Mouse (Mus musculus) layer of hippocampus, adult 18-20 months (tissue): ENCODE measurements around the gene Cd34. TPM values are rescaled to one million over a fixed set of nuclear protein-coding genes. Genes with fewer than 3 reads are reported as not detected.
A peak's percentile ranks its signal among the peaks of the same experiment; 100 is the strongest.

Source experiments
- DNase-seq, 2 experiments: peaks; one replicate each; pipeline ENCODE4 v3.0.0; 2022; ENCODE audit warnings: low spot score in 2 of 2
- long read RNA-seq: library from polyadenylated mRNA; stranded (forward); transcript quantifications from one replicate; pipeline ENCODE4 v2.0.0, GENCODE M21; 2021
- total RNA-seq, 2 experiments: library from RNA; stranded (reverse); gene quantifications; 2 replicates each; pipeline ENCODE4 v1.2.3; 2021

Gene Cd34
- 10 to 100 TPM; 26.4 to 33.6 TPM for total RNA-seq
- long read RNA-seq, transcript Cd34-202 (8 exons, 2,554 nt): major isoform, 33 of 59 reads
- long read RNA-seq, transcript Cd34-201 (8 exons, 2,454 nt): minor isoform, 14 of 59 reads
- long read RNA-seq, partial matches to known transcripts: 6 of 59 reads
- long read RNA-seq, other reads (novel, unspliced or antisense): 6 of 59 reads

DNA sequence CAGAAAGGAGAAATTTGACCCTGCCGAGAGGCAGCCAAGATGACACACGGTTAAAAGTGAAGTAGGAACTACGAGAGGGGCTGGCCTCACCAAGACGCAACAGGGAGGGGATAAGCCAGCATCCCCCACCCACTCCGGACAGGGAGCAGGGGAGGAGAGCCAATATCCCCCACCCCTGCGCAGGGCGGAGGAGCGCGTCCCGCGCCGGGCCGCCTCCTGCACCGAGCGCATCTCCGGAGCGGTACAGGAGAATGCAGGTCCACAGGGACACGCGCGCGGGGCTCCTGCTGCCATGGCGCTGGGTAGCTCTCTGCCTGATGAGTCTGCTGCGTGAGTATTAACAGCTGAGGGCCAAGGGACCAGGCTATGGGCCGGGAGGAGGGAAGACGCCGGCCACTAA is at the start of gene Cd34:
Cd34 (plus strand) TSS at position 105 of the 400 bp plus-strand sequence.
- DNase-seq: peak in 1 of 2 experiments; percentile 22

DNA sequence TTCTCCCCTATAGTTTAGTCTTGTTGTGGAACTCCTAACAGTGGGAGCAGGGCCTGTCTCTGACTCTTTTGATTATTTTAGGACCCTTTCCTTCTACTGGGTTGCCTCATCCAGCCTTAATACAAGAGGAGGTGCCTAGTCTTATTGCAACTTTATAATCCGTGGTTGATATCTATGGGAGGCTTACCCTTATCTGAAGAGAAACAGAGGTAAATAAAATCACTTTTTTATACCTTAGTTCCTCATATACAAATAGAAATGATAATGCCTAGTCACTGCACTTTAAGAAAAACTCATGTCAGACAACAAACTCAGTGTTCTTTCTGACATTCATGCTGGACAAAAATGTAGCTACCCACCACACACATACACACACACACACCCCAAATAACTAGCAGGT is 44.1 kb upstream of the Cd34 start:
- no peak for DNase-seq

DNA sequence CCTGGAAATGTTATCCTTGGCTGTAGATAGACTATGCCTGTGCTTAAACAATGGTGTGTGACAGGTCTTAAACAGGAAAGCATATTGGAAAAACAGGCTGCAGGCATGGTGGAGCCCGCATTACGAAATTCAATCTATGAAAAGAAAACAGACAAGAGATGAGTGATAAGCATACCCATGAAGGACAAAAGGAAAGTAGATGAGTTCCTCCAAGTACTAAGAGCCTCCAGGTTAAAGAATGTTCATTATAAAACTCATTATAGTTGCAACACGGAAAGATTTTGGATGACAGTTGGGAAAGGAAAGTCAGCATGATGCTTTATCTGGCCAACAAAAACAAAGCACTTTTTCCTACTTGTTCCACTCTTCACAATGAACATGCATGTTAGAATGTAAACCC is 43.3 kb upstream of the Cd34 start:
- DNase-seq: no peak

DNA sequence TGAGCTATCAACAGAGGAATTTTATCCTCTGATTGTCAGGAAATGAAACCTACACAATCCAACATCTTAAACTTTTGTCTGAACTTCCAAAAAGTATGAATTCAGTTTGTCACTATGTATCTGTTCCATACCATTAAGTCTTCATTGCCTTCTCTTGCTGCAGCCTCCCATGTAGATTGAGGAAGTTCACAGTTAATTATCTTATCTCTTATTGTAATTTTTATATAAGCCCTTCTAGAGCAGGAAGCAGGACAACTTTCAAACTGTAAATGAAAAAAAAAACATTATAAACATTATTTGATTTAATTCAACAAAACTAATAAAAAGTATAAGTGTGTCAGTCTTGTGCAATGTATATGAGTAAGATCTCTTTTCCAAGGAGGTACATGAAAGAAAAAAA is 37.5 kb upstream of the Cd34 start:
- no peak for DNase-seq

DNA sequence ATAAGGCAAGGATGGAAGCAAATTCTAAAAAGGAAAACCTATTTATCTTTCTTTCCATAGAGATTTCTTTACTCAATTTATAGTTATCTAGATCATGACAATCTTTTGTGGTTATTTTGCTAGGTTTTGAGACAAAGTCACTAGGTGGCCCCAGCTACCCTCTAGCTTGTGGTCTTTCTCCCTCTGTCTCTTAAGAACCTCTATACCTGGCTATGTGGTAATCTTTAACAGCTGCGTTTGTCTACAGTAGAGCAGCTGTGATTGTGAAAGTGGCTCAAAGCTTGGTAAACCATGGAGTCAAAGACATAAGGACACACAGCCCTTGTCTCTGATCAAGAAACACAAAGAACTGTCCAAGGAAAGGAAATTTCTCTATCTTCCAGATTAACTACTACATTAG is 36.8 kb upstream of the Cd34 start:
- DNase-seq: no peak

DNA sequence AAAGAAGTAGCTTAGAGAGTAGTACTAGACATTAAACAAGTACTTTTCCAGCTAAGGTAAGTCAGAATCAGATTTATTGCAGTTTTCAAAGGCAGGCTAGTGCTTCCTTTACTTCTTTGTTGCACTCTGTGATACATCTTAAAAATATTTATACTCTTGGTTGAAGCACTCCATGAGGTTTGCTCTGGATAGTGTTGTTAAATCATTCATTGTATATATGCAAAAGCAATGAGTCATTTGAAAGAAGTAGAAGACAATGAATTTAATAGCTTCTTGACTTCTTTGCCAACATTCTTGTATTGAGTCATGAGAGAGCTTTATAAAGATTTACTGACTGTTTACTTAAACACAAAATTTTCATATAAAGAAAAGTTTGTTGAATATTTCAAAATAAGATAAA is 29.7 kb upstream of the Cd34 start:
- DNase-seq: no peak

DNA sequence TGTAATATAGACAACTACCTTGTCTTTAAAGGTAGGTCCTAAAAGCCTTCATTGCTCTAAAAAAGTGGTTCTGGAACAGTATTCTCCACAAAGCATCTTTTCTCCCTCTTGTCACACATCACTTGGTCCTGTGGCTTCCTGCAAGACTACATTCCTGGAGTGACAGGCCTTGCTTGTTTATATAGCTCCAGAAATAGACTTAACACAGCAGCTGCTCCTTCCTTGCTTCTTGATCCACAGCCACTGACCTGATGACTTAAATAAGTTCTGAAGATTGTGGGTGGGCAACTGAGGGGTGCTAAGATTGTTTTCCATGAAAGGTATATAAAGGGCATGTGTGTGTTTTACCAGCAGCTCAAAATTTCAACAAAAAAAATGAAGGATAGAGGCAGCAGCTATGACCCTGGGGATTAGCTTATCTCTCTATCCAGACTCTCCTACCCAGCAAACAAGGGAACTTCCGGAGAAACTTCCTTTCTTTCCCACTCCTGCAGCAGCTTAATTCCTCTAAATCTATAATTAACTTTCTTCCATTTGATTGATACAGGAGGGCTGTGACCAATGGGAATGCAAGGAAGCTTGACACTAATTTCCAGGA is 12.8 kb upstream of the Cd34 start:
- DNase-seq: no peak

DNA sequence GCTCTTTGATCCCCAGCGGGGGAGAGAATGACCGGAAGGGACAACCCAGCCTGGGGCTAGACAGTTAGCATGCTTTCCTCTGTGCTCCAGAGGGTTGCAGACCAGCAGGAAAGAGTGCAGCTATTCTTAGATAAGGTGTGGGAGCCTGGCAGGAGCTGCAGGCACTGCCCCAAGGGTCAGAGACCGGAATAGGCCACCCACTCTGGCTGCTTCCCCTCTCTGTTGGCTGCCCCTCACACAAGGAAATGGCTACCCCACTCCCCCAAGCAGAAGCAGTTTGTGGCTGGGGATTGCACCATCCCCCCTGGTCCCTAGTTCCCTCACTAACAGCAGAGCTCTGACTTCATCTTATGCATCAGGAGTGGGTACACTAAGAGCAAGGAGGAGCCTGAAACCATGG is 10.7 kb upstream of the Cd34 start:
- DNase-seq: no peak

DNA sequence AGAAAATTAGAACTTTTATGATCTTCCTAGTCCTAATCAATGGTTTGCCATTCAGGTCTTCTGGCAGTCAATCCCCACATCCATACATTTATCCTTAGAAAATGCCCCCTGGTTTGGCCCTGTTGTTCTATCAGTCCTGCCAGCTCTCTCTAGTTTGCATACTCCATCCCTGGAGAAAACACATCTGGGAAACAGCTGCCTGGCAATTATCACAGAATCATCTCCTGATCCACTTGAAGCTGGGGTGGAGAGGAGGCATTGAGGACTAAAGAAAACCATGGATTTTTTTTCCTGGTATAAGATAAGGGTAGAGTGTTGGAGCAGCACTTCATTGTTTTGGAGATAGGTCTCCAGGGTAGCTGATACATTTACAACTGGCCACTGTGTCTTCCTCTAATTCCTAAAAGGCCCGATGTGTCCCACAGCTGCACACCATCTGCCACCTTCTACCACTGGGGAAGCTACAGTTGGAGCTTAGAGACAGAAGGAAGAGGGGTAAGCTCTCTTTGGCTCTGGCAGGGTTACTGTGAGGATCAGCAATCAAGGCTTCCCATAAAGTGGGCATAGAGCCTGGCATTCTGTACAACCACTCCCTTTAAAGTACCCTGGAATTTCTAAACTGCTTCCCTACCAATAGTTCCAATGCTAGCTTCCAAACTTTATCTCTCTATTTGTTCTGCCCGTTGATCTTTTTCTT is 9.2 kb upstream of the Cd34 start:
- no peak for DNase-seq

DNA sequence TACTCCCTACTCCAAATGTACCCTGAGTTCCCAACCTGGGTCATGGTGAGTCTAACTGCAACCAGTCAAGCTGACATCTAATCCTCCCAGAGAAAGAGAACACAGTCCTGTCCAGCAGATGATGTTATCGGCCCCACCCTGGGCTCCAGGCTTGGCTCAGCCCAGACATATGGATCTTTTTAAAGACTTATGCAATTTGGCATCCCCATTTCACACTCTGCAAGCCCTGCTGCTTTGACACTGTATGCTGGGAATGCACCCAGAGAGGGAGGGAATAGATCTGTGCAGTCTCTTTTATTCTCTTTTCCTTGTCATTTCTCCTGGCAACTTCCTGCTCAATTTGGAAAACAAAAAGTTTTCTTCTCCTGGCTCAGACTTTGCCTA is 8.7 kb upstream of the Cd34 start:
- peak in 1 of 2 experiments; percentile 26 for DNase-seq

DNA sequence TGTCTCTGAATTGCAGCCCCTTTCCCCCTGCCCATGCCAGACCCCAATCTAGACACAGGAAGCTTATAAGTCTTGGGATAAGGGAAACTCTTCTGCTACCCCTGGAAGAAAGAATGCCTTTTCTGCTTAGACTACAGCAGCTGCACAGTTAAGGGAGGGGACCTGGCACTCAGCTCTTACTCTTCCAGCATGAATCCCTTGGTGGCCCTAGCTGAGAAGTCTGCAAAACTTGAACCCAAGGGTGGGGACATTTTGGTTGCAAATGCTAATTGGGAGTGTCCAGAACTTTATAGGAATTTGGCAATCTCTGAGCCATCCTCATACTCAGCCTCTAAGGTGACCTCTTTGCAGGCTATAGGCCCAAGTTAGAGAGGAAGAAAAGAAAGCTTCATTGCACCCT is 7.9 kb upstream of the Cd34 start:
- DNase-seq: no peak

DNA sequence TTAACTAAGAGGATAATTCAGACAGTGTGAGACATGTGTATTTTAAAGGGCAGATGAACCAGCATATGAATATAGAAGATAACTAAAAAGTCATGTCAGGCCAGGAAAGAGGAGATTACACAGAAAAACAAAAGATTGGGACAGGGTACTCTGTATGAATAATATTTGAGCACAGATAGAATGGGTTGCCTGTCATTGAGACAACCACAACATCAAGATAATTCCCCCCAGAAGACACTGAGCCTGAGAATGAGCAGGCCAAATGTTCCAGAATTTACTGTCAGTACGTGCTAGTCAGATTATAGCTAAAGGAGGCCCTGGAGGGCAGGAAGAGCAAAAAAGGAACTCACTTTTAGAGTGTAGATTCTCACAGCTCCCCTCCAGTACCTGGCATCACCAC is 3.3 kb upstream of the Cd34 start:
- DNase-seq: no peak

DNA sequence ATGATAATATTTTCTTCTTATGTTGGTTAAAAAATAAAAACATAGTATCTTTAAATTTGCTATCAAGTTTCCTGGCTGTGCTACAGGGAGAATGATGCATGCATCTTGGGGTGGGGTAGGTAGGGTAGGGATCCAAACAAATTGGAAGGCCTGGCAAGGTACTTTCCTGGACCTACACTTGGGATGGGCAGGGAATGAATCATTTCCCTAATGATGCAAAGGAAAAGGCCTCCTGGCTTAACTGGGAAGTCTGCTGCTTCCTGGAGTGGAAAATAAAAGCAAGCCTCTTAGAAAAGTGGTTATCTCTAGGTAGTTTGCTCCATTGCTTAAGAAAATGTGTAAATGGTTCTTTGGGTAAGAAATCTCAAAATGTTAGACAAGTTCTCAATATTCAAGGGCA is 2.9 kb downstream of the Cd34 start:
- DNase-seq: no peak

DNA sequence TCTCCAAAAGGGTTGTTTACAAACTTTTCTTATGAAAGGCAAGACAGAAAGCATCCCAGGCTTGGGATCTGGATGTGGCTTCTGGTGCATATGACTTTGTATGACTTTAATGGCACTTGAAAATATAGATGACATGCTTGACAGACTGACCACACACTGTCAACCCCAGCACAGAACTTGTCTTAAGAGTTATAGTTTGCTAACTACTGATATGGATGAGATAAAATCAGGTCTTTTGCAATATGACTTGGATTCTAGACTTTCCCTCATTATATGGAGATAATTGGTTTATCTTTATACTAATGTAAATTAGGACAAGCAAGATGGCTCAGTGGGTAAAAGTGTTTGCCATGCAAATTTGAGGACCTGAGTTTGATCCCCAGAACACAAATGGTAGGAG is 4.3 kb downstream of the Cd34 start:
- no peak for DNase-seq

DNA sequence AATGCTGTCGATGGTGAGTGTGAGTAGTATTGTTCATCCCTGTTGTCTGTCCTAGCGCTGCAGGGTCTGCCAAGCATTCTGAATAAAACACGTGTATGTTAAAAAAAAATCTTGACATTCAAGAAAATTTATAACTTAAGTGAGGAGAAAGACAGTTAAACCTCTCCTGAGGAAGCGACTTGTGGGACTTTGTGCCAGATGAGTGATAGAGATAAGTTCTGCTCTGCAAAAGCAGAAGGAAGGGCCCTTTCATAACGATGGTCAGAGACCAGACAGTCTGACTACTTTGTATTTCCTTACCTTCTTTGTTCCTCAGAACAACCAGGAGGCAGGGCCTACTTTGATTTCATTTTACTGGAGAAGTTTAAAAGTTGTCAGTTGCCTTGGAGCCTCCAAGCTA is 4.9 kb downstream of the Cd34 start:
- DNase-seq: no peak

DNA sequence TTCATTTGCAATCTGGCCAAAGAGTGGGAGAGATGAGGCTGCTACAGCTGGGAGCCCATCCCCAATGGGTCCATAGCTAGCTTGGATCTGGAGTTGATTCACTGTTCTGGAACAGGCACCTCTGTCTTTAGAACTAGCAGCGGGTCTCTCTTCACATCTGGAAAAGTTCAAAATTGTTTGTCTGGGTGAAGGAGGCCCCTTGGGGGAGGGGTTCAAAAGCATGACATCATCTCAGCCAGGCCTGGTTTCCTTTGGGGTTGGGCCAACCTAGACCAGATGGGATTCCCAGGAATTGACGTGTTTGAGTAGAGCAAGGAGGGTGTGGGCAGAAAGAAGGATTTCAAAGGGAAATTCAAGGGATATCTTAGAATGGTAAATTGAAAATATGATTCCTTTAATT is 6.8 kb downstream of the Cd34 start:
- peak; percentile 24 to 37 for DNase-seq

DNA sequence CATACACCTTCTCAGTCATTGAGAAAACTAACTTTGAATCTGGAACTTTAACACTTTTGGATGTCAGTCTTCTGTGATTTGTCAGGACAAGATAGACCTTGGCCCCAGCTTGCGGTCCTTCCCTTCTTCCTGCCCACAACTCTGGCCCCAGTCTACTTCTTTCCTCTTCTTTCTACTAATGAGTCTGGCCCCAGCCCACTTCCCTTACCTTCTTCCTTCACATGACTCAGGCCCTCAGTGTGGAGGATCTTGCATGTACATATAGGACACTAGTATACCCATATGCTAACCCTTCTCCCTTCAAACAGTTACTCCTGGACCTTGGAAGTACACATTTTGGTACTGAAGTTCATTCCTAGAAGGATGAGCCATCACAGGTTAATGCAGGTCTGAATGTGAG is 7.8 kb downstream of the Cd34 start:
- DNase-seq: no peak

DNA sequence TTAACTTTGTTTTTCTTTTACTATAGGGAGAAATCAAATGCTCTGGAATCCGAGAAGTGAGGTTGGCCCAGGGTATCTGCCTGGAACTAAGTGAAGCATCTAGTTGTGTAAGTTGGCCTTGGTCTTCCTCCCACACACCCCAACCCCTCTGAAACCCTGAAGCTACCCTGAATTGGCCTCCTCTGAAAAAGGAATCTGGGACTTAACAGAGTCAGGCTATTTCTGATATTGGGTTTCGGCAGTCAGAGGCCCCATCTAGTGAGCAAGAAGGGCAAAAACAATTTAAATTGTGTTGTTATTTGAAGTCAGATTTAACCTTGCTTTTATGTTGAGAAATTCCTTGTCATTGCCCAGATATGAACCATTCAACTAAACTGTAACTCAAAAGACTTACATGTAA is 12.3 kb downstream of the Cd34 start:
- DNase-seq: peak in 1 of 2 experiments; percentile 56

DNA sequence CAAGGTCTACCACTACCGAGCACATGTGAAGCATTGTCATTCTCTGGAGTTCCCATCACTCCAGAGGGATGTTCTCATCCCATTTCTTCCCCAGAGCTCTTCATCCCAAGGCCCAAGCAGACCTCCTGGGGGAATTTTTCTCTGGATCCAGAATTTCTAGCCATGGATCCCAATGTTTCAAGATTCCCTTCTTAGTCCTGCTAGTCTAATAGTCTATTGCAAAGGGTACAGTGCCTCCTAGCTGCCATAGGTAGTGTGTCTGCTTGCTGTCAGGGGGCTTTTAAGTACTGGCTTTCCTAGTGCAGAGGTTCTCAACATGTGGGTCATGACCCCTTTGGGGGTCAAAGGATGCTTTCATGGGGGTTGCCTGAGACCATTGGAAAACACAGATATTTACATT is 14.3 kb downstream of the Cd34 start:
- DNase-seq: no peak

DNA sequence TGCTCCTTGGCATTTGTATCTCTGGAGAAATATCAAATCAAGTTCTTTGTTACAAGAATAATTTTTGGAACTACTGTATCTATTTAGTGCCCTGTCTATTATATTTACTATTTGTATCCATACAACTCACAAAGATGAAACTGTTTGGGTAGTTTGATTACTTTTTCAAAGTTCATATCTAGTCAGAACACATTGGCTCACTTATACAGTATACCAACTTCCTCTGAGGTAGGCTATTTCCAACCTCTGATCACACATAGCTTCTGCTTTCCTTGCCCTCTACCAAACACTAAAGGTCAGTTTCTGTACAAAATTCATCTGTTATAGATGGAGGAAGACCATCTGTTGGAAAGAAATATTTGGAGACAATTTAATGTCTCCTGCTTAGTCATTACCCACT is 16.1 kb downstream of the Cd34 start:
- no peak for DNase-seq

DNA sequence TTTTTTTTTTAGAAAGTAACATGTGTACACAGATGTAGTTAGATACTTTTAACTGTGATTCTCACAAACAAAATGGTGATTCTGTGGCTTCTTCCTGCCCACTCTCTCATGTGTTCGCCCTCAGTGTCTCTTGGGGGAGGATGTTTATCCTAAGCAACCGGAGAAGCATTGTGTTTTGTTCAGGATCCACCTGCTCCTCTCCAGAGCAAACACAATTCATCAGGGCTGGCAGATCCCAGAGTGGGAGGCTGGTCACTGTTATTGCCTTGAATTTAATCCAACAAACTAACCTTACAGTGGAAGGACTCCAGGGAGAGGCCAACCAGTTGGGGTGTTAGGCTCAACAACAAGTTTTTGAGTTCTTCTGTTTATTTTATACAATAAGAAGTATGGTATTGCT is 17.1 kb downstream of the Cd34 start:
- no peak for DNase-seq

DNA sequence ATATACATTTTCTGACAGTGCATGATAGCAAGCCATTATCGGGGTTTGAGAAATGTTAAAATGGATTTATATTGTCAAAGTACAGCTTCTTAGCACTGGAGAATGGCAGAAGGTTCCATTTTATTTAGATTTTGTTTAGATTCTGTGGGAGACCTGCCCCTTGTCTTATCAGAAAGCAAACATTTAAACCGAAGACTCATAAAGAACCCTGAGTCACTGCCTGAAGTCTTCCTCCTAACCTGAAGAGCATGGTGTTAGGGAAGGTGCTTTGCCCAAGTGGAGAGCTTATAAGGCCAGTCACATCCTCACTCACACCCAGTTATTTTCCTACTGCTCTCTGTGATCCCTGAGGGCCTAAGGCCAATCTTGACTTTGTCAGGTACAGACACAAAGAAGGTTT is 18.4 kb downstream of the Cd34 start:
- no peak for DNase-seq

DNA sequence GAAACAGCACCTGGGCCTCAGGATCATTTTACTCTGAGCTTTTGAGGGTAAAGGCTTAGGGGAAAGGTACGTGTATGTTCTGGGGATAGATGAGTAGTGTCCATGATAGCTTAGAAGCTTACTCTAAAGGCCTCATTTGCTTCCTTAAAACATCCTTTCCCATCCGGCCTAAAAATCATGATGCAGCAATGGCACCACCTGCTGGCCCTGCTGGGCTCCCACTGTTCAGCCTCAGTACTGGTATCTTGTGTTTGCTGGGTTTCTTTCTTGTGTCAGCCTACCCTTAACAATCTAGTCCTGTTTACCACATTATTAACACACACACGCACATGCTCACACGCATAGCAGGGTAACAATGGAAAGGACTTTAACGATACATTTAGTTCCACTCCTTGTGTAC is 23.6 kb downstream of the Cd34 start:
- DNase-seq: peak; percentile 66 to 89
